Mouse (Mus musculus) cerebellum, adult 9-10 months (tissue): Measurements from ENCODE around the gene Arntl.

Experiments
- DNase-seq: peaks from one replicate; pipeline ENCODE4 v3.0.0; 2022

The Arntl gene

DNA sequence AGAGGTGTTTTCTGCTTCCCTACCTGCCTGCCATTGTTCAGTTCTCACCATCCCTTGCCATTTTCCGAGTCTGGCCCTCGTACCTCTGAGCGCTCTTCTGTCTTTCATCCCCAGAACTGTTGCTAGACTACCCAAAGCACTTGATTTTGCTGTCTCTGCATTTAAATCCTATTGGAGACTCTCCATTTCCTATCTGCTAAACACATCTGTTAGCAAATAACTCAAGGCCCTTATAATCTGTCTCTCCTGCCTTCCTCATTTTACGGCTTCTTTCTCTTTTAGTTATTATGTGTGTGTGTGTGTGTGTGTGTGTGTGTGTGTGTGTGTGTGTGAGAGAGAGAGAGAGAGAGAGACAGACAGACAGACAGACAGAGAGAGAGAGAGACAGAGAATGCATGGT is 90.5 kb downstream of the Arntl start:
- no peak for DNase-seq

DNA sequence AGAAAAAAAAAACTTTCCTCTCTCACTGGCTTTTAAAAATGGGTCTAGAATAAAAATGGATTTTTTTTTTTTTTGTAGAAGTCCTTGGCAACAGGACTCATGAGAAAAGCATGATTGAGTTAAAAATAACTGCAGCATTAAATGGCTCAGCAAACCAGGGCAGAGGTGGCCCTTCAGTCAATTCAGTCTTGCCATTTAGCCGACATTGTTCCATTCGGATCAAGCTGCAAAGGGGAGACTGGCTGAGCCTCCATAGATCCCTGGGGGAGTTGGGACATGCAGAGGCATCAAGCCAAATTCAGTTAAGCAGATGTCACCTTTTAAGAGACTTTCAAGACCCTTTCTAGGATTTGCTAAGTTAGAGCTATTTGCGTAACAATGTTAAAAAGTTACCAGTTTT is 102.9 kb downstream of the Arntl start:
- no peak for DNase-seq

DNA sequence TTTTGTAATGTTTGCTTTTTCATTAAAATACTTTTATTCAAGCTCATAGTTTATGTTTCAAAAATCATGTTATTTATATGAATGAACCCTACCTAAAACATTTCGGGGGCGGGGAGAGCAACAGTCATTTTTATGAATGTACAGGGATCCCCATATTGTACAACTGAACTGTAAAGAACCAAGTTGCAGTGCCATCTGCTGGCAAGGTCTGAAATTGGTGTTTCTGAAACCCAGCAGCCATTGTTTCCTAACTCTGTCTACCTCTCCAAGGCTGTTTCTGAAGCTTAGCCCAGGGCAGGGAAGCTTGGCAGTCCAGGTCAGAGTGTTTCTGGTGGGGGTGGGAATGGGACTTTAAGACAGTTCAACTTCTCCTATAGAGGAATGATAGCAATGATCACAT is 104.5 kb downstream of the Arntl start:
- peak; percentile 73 for DNase-seq

DNA sequence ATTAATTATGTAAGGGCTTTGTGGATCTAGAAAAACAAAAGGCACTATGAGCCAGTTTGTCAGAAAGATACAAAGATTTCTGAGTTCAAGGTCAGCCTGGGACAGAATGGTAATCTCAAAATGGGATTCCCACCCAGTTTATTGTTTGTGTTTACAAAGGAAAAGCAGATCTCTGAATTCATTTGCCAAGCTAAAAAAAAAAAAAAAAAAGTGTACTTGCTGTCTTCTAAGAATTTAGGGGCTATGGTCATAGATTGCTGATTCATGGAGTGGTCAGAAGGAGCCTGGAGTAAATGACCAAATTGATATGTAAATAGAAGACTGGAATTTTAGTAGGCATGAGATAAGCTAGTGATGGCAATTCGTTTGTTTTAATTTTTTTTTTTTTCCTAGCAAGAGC is 112.9 kb downstream of the Arntl start:
- DNase-seq, result no peak

DNA sequence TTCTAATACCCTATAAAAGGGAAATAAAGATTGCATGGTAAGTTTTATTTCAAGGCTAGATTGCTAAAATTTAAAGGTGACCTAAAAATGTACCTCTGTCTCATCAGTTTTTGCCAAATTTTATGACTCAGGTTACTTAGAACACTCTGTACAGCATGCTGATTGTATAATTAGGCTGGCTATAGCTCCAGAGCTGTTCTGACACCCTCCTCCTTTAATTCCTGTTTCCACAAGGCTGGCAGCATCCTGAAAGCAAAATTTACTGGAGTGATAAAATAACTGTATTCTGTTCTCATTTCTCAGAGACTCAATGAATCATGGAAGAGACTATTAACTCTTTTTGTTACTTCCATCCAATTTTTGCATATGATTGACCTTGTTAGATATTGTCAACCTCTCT is 126.8 kb downstream of the Arntl start:
- DNase-seq, result no peak

DNA sequence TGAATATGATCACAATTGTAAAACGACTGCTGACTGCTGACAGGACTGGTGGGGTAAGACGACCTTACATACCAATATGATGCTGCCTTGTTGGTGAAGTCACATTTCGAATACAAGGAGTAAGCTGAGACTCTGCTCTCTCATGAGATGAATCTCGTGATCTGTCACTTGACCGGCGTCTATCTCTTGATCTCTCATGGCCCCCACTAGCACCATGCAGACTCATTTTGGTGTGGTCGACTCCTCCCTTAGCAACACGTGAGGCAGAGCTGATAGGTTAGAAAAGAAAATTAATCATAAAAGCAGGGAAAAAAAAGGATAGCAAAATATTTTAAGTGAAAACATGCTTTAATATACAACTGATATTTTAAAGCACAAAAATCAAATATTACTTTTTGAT is 128.0 kb downstream of the Arntl start:
- DNase-seq, result no peak

DNA sequence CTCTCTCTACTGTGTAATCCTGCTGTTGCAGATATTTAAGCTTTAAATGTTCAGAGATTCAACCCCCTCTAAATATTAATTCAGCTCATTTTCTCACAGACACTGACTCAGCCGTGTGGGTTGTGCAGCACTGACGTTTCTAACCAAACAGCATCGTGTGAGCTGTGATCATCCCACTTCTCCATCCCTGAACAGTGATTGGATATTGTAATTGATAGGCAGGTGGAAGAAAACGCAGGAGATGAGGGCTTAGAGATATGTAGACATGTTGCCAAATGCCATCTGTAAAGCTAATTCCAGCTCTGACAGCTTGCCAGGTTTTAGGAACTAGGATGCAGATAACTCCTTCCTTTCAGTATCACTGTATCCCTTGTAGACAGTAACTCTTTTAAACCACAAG is 140.0 kb downstream of the Arntl start:
- peak; percentile 98 for DNase-seq

DNA sequence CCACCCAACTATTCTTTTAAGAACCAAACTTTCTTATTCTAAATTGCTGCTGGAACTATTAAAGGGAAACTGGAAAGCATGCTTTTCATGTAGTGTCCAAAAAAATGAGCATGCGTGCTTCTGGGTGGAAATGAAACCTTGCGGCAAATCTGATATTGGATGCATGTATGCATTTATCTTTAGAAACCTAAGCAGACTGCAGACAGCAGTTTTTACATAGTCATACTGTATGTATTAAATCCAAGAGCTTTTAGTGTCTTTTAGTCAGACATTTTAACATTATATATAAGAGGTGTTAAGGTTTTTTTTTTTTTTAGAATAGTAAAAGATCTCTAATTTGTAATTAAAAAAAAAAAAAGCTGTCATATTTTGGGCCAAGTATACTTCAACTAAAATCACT is 140.4 kb downstream of the Arntl start:
- DNase-seq, result no peak

DNA sequence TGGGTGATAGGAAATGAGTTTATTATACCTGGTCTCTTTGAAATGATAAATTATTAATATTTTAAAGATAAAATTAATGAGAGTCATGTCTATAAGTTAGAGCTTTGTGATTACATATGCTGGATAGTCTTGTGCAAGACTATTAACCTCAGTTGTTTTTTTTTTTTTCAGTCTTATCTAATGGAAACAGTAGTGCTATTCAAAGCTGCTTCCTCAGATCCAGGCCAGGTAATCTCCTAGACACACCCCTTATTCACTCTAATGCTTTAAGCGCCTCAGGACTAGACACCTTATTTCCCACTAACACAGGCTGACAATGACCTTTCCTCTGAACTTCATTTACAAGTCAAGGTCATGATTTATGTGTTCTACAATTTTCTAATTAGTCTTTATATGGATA is 141.8 kb downstream of the Arntl start:
- no peak for DNase-seq
